Mouse (Mus musculus) embryonic facial prominence, embryonic 11.5 days (tissue): ENCODE measurements at regions not wholly inside any gene's neighbourhood (a gene's known extent, or its start where the extent isn't known, plus 50 kb on each side); places are given as distances from the start of the nearest gene placed in this dataset.
"Not testable (repeated sequence)": the region's sequence is repeated elsewhere in the genome, so short reads cannot be mapped to it uniquely, and the experiment has no call there.

Source experiments
- ATAC-seq: fragments of 200-750 bp; cut with Nextera tagmentation; replicated peaks from 2 replicates; pipeline ENCODE4 v1.8.0; 2017; ENCODE audit warnings: low read depth; ENCODE audit not compliant: insufficient number of reproducible peaks, low FRiP score, low TSS enrichment
- DNase-seq: peaks from one replicate; pipeline ENCODE4 v3.0.0-alpha.2; 2015; ENCODE audit warnings: low spot score
- H3K27ac ChIP-seq: fragments of 300-500 bp; sonication (generic); replicated peaks from 2 replicates; pipeline ENCODE4 v1.5.1; 2014; ENCODE audit warnings: mild to moderate bottlenecking, low read depth, low read length, control low read depth
- H3K27me3 ChIP-seq: fragments of 300-500 bp; sonication (generic); 2 replicates; pipeline ENCODE4 v1.6.1; 2014; ENCODE audit warnings: mild to moderate bottlenecking, low read length, moderate library complexity, mixed read lengths; ENCODE audit not compliant: control insufficient read depth, insufficient read depth
- H3K36me3 ChIP-seq: fragments of 300-500 bp; sonication (generic); replicated peaks from 2 replicates; pipeline ENCODE4 v1.6.1; 2014; ENCODE audit warnings: low read depth, mild to moderate bottlenecking, low read length, moderate library complexity, mixed read lengths; ENCODE audit not compliant: control insufficient read depth, insufficient read depth
- H3K4me1 ChIP-seq: fragments of 300-500 bp; sonication (generic); 2 replicates; pipeline ENCODE4 v1.6.1; 2014; ENCODE audit warnings: low read length, mixed read lengths; ENCODE audit not compliant: control insufficient read depth, insufficient read depth
- H3K4me2 ChIP-seq: fragments of 300-500 bp; sonication (generic); 2 replicates; pipeline ENCODE4 v1.6.1; 2014; ENCODE audit warnings: low read depth, mild to moderate bottlenecking, control low read depth, low read length, moderate library complexity
- H3K4me3 ChIP-seq: fragments of 300-500 bp; sonication (generic); 2 replicates; pipeline ENCODE4 v1.5.1; 2014; ENCODE audit warnings: low read depth, low read length, control low read depth
- H3K9ac ChIP-seq: fragments of 300-500 bp; sonication (generic); replicated peaks from 2 replicates; pipeline ENCODE4 v1.6.1; 2014; ENCODE audit warnings: mild to moderate bottlenecking, control low read depth, low read length
- H3K9me3 ChIP-seq: fragments of 300-500 bp; sonication (generic); replicated peaks from 2 replicates; pipeline ENCODE4 v1.6.1; 2016; ENCODE audit warnings: mild to moderate bottlenecking, low read length, inconsistent platforms, mixed read lengths; ENCODE audit not compliant: control insufficient read depth
- WGBS: fragments of 180-500 bp; shearing (Covaris S2); extraction: QIAGEN DNeasy Blood & Tissue Kit; methylation state at CpG from one replicate; pipeline ENCODE4 v1.1.7; 2014; 5-methylcytosine and 5-hydroxymethylcytosine counted together

GRCm38 (mm10) chr17:48724513-48725112 lies 207.6 kb upstream of the Lrfn2 start:
- Histone ChIP-seq H3K4me3 (no peak overlapping the region), H3K36me3 (no peaks in the 10 kb centered on the region), H3K9me3 (no peaks in the 10 kb centered on the region), H3K27me3 (no peaks in the 10 kb centered on the region), H3K4me2 (no peak overlapping the region), H3K9ac (no peak overlapping the region), H3K4me1 (no peaks in the 10 kb centered on the region), H3K27ac (no peak overlapping the region)
- 81% methylated on average over 11 of the region's 11 CpGs for WGBS
- no peak for DNase-seq
- ATAC-seq = no peak

- no peaks in the 10 kb centered on the region for H3K27me3 ChIP-seq
- no peak overlapping the region for H3K4me2 ChIP-seq
- H3K4me3 ChIP-seq = no peak overlapping the region
- H3K27ac ChIP-seq = no peak overlapping the region
- 75% methylated on average over 3 of the region's 3 CpGs for WGBS
- no peak overlapping the region for H3K9ac ChIP-seq
- no peaks in the 10 kb centered on the region for H3K36me3 ChIP-seq
- no peak for DNase-seq
- ATAC-seq = no peak
- no peaks in the 10 kb centered on the region for H3K4me1 ChIP-seq
- no peaks in the 10 kb centered on the region for H3K9me3 ChIP-seq
These were observed 205.7 kb upstream of the Lrfn2 start for GRCm38 (mm10) chr17:48726460-48726859.

GRCm38 (mm10) chr17:48733801-48734200 lies 198.4 kb upstream of the Lrfn2 start:
- WGBS = 84% methylated on average over 9 of the region's 9 CpGs
- DNase-seq = no peak
- Histone ChIP-seq H3K27me3 (no peaks in the 10 kb centered on the region), H3K9ac (no peak overlapping the region), H3K4me3 (no peak overlapping the region), H3K9me3 (no peaks in the 10 kb centered on the region), H3K36me3 (no peaks in the 10 kb centered on the region), H3K4me2 (no peak overlapping the region), H3K4me1 (no peaks in the 10 kb centered on the region), H3K27ac (no peak overlapping the region)
- no peak for ATAC-seq

GRCm38 (mm10) chr17:48737181-48737580 lies 195.0 kb upstream of the Lrfn2 start:
- not testable (repeated sequence) for H3K27ac ChIP-seq, H3K27me3 ChIP-seq, H3K9ac ChIP-seq, ATAC-seq, H3K9me3 ChIP-seq, H3K4me2 ChIP-seq, H3K4me3 ChIP-seq, DNase-seq, H3K4me1 ChIP-seq, H3K36me3 ChIP-seq
- WGBS = 85% methylated on average over 2 of the region's 2 CpGs

- Histone ChIP-seq H3K27ac (no peak overlapping the region), H3K27me3 (no peaks in the 10 kb centered on the region), H3K4me3 (no peak overlapping the region), H3K36me3 (no peaks in the 10 kb centered on the region), H3K9me3 (no peaks in the 10 kb centered on the region), H3K9ac (no peak overlapping the region), H3K4me1 (no peaks in the 10 kb centered on the region), H3K4me2 (no peak overlapping the region)
- ATAC-seq (no peak), DNase-seq (no peak)
- 85% methylated on average over 5 of the region's 5 CpGs for WGBS
These were observed 193.5 kb upstream of the Lrfn2 start for GRCm38 (mm10) chr17:48738708-48739107.

GRCm38 (mm10) chr17:48742769-48743405 lies 189.3 kb upstream of the Lrfn2 start:
- no peak overlapping the region for H3K9ac ChIP-seq
- ATAC-seq = no peak

GRCm38 (mm10) chr17:48770099-48770498 lies 162.1 kb upstream of the Lrfn2 start:
- H3K4me2 ChIP-seq = no peak overlapping the region
- H3K27me3 ChIP-seq = no peaks in the 10 kb centered on the region
- H3K9me3 ChIP-seq = no peaks in the 10 kb centered on the region
- no peaks in the 10 kb centered on the region; the same call in 1 of the 2 replicates for H3K4me1 ChIP-seq
- WGBS = 77% methylated on average over 2 of the region's 2 CpGs
- DNase-seq = no peak
- no peak for ATAC-seq
- H3K36me3 ChIP-seq = no peaks in the 10 kb centered on the region
- H3K9ac ChIP-seq = no peak overlapping the region
- H3K27ac ChIP-seq = no peak overlapping the region
- H3K4me3 ChIP-seq = no peak overlapping the region

More at GRCm38 (mm10) chr17:48742769-48743405, 189.3 kb upstream of the Lrfn2 start:
- DNase-seq = no peak
- Histone ChIP-seq H3K4me3 (no peak overlapping the region), H3K4me1 (no peaks in the 10 kb centered on the region), H3K9me3 (no peaks in the 10 kb centered on the region), H3K4me2 (no peak overlapping the region), H3K36me3 (no peaks in the 10 kb centered on the region), H3K27me3 (no peaks in the 10 kb centered on the region), H3K27ac (no peak overlapping the region)
- WGBS = 75% methylated on average over 13 of the region's 13 CpGs

GRCm38 (mm10) chr17:48771721-48772320 lies 160.4 kb upstream of the Lrfn2 start:
- H3K27ac ChIP-seq = no peak overlapping the region
- H3K4me1 ChIP-seq = no peaks in the 10 kb centered on the region; the same call in 1 of the 2 replicates
- H3K9ac ChIP-seq = no peak overlapping the region
- no peak overlapping the region for H3K4me3 ChIP-seq
- H3K27me3 ChIP-seq = no peaks in the 10 kb centered on the region
- WGBS = 78% methylated on average over 13 of the region's 13 CpGs
- DNase-seq (no peak), ATAC-seq (no peak)
- H3K9me3 ChIP-seq = no peaks in the 10 kb centered on the region
- no peaks in the 10 kb centered on the region for H3K36me3 ChIP-seq
- H3K4me2 ChIP-seq = no peak overlapping the region
